Mouse (Mus musculus) CH12.LX (cell line): ENCODE data around the gene Rhag. TPM values are rescaled to one million over a fixed set of nuclear protein-coding genes. Genes with fewer than 3 reads are reported as not detected.

Source experiments
- DNase-seq: peaks from one replicate; pipeline ENCODE4 v3.0.0-alpha.2; 2013; ENCODE audit errors: extremely low read depth
- H3K27ac ChIP-seq: 2 replicates; pipeline ENCODE4 v1.5.1; 2012; ENCODE audit warnings: low read depth, mild to moderate bottlenecking, control low read depth, moderate library complexity; ENCODE audit not compliant: insufficient read depth
- H3K27me3 ChIP-seq: replicated peaks from 2 replicates; pipeline ENCODE3; 2012; ENCODE audit warnings: inconsistent platforms
- H3K36me3 ChIP-seq, 2 experiments: replicated peaks in 1 of 2; 2 replicates each; pipeline versions ENCODE3 to v1.6.1; 2012; ENCODE audit warnings: inconsistent platforms in 1 of 2, low read length in 1 of 2, mild to moderate bottlenecking in 1 of 2, mixed read lengths in 1 of 2, moderate library complexity in 1 of 2; ENCODE audit not compliant: control insufficient read depth in 1 of 2, insufficient read depth in 1 of 2
- H3K4me1 ChIP-seq, 2 experiments: 2 replicates each; pipeline ENCODE4 v1.6.1; 2012; ENCODE audit warnings: inconsistent platforms in 1 of 2, moderate library complexity in 1 of 2; ENCODE audit not compliant: insufficient read depth in 2 of 2, control insufficient read depth in 1 of 2
- H3K4me2 ChIP-seq: 2 replicates; pipeline ENCODE4 v1.6.1; 2012; ENCODE audit warnings: low read depth, mild to moderate bottlenecking, control low read depth; ENCODE audit not compliant: poor library complexity, insufficient read depth, severe bottlenecking
- H3K4me3 ChIP-seq, 3 experiments: fragments of 150-350 bp in 1 of 3; sonication (generic) in 1 of 3; replicated peaks in 1 of 3; 2 replicates each; pipeline versions ENCODE3 to v1.5.1; 2011 to 2012; ENCODE audit warnings: low read depth in 2 of 3, low read length in 2 of 3, mild to moderate bottlenecking in 2 of 3, moderate library complexity in 2 of 3, control low read depth in 1 of 3, improper control_type of control experiment in 1 of 3, inconsistent platforms in 1 of 3, mixed read lengths in 1 of 3; ENCODE audit not compliant: poor library complexity in 1 of 3
- H3K79me2 ChIP-seq: replicated peaks from 2 replicates; pipeline ENCODE4 v1.6.1; 2012; ENCODE audit warnings: mild to moderate bottlenecking, moderate library complexity; ENCODE audit not compliant: control insufficient read depth, poor library complexity, insufficient read depth, severe bottlenecking; ENCODE audit errors: extremely low read depth
- H3K9ac ChIP-seq: 2 replicates; pipeline ENCODE4 v1.6.1; 2012; ENCODE audit warnings: low read depth, mild to moderate bottlenecking, control low read depth, moderate library complexity; ENCODE audit not compliant: insufficient read depth
- H3K9me3 ChIP-seq: replicated peaks from 2 replicates; pipeline ENCODE3; 2012; ENCODE audit warnings: low read length, inconsistent platforms, mixed read lengths
- BHLHE40 ChIP-seq: IDR thresholded peaks from 2 replicates; pipeline ENCODE4 v1.6.1; 2011; ENCODE audit warnings: mild to moderate bottlenecking, low read depth, low read length, improper control_type of control experiment
- CHD1 ChIP-seq: IDR thresholded peaks from 2 replicates; pipeline ENCODE4 v1.6.1; 2012; ENCODE audit warnings: low read depth, low read length, improper control_type of control experiment, inconsistent platforms
- CHD2 ChIP-seq: IDR thresholded peaks from 2 replicates; pipeline ENCODE4 v1.6.1; 2011; ENCODE audit warnings: low read length, improper control_type of control experiment
- CTCF ChIP-seq, 2 experiments: IDR thresholded peaks in 1 of 2; conservative IDR thresholded peaks in 1 of 2; 2 replicates each; pipeline ENCODE4 v1.5.1; 2011 to 2012; ENCODE audit warnings: low read depth in 2 of 2, low read length in 2 of 2, improper control_type of control experiment in 1 of 2, inconsistent platforms in 1 of 2, mild to moderate bottlenecking in 1 of 2, moderate library complexity in 1 of 2
- ELF1 ChIP-seq: IDR thresholded peaks from 2 replicates; pipeline ENCODE4 v1.6.1; 2014; ENCODE audit warnings: low read depth, mild to moderate bottlenecking, inconsistent platforms, low read length, improper control_type of control experiment
- ETS1 ChIP-seq: conservative IDR thresholded peaks from 2 replicates; pipeline ENCODE4 v1.6.1; 2012; ENCODE audit warnings: low read depth, mild to moderate bottlenecking, inconsistent platforms, low read length, improper control_type of control experiment, moderate library complexity
- GABPA ChIP-seq: IDR thresholded peaks from 2 replicates; pipeline ENCODE4 v1.6.1; 2012; ENCODE audit warnings: low read depth, low read length, improper control_type of control experiment, inconsistent platforms; ENCODE audit not compliant: insufficient replicate concordance
- MAFK ChIP-seq: IDR thresholded peaks from 2 replicates; pipeline ENCODE4 v1.6.1; 2011; ENCODE audit warnings: low read length, improper control_type of control experiment; ENCODE audit not compliant: insufficient replicate concordance
- MEF2A ChIP-seq: IDR thresholded peaks from 2 replicates; pipeline ENCODE4 v1.6.1; 2014; ENCODE audit warnings: low read depth, mild to moderate bottlenecking, inconsistent platforms, low read length, improper control_type of control experiment, borderline replicate concordance
- PAX5 ChIP-seq: IDR thresholded peaks from 2 replicates; pipeline ENCODE4 v1.6.1; 2012; ENCODE audit warnings: low read length, inconsistent platforms, mixed read lengths
- POLR2A ChIP-seq: IDR thresholded peaks from 2 replicates; pipeline ENCODE4 v1.6.1; 2011; ENCODE audit warnings: low read depth, mild to moderate bottlenecking, improper control_type of control experiment, low read length
- RCOR1 ChIP-seq: conservative IDR thresholded peaks from 2 replicates; pipeline ENCODE4 v1.6.1; 2012; ENCODE audit warnings: low read depth, mild to moderate bottlenecking, inconsistent platforms, low read length, improper control_type of control experiment
- SIN3A ChIP-seq: IDR thresholded peaks from 2 replicates; pipeline ENCODE4 v1.6.1; 2012; ENCODE audit warnings: low read length, improper control_type of control experiment, inconsistent platforms
- TBP ChIP-seq: conservative IDR thresholded peaks from 2 replicates; pipeline ENCODE4 v1.6.1; 2011; ENCODE audit warnings: low read depth, low read length, improper control_type of control experiment
- TCF12 ChIP-seq: IDR thresholded peaks from 2 replicates; pipeline ENCODE4 v1.6.1; 2014; ENCODE audit warnings: low read depth, mild to moderate bottlenecking, inconsistent platforms, low read length, improper control_type of control experiment
- dilution Hi-C: fragments of 300-500 bp; cut with MboI; formaldehyde crosslinking; loops from 2 replicates; pipeline ENCODE4 v1.14.3; 2020; ENCODE audit warnings: low sequenced_read_pairs; ENCODE audit not compliant: extremely low pct_unique_long_range_greater_than_20kb, extremely low pct_ligation_motif_present
- in situ Hi-C: fragments of 300-500 bp; cut with MboI; formaldehyde crosslinking; loops from 3 replicates; pipeline ENCODE4 v1.14.3; 2019; ENCODE audit warnings: low sequenced_read_pairs, low pct_ligation_motif_present, low pct_unique_long_range_greater_than_20kb, mixed read lengths
- polyA plus RNA-seq: library from polyadenylated mRNA; unstranded; fragments of >175 nt; gene quantifications from 2 replicates; pipeline ENCODE4 v1.2.1, GENCODE M21; 2012; ENCODE audit warnings: low read depth; ENCODE audit not compliant: insufficient read length
- total RNA-seq, 2 experiments: library from RNA; depleted of rRNA; stranded (reverse); fragments of 300-350 nt in 1 of 2; fragments of >200 nt in 1 of 2; gene quantifications; 2 replicates each; pipeline ENCODE4 v1.2.3; 2012 to 2014

The Rhag gene
- total and polyA plus RNA-seq, 3 experiments, result not detected

DNA sequence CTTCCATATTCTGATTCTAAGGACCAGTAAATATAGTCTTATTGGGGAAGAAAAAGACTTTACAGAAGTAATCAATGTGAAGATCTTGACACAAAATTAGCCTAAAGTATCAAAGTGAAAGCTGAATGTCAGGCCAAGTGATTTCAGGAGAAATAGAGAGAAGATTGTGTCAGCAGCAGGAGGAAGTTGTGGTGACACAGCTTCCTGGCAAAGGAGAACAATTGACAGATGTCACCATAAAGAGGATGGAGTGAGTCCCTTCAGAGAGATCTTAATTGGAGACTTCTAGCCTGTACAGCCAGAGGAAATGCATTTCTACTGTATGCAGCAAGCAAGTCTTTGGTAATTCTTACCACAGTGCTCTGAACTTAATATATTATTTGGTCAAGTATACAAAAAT lies 21.0 kb upstream of the Rhag start:
- no peak overlapping the region for H3K4me3 ChIP-seq
- TF ChIP-seq CHD2 (no peak), TBP (no peak), SIN3A (no peak), ELF1 (no peak), GABPA (no peak), TCF12 (no peak), CHD1 (no peak), CTCF (conservative IDR thresholded peaks at IDR 0.05 in 1 of 2, IDR thresholded peaks at IDR 0.05 in 1 of 2; ENCODE audit: low read depth in 2 of 2, low read length in 2 of 2) (no peak), RCOR1 (no peak), POLR2A (no peak), BHLHE40 (no peak), MEF2A (no peak)
- no peak for DNase-seq
- no peaks in the 10 kb centered on the region for H3K36me3 ChIP-seq
- peaks cover 11% of the 10 kb centered on the region for H3K9me3 ChIP-seq
- H3K4me1 ChIP-seq, result no peaks in the 10 kb centered on the region
- no peak overlapping the region for H3K27ac ChIP-seq
- H3K4me2 ChIP-seq, result no peak overlapping the region
- no peak overlapping the region for H3K9ac ChIP-seq
- H3K79me2 ChIP-seq, result no peaks in the 10 kb centered on the region
- dilution Hi-C loops (no loop called here), in situ Hi-C loops (no loop called here)
- no peaks in the 10 kb centered on the region for H3K27me3 ChIP-seq

DNA sequence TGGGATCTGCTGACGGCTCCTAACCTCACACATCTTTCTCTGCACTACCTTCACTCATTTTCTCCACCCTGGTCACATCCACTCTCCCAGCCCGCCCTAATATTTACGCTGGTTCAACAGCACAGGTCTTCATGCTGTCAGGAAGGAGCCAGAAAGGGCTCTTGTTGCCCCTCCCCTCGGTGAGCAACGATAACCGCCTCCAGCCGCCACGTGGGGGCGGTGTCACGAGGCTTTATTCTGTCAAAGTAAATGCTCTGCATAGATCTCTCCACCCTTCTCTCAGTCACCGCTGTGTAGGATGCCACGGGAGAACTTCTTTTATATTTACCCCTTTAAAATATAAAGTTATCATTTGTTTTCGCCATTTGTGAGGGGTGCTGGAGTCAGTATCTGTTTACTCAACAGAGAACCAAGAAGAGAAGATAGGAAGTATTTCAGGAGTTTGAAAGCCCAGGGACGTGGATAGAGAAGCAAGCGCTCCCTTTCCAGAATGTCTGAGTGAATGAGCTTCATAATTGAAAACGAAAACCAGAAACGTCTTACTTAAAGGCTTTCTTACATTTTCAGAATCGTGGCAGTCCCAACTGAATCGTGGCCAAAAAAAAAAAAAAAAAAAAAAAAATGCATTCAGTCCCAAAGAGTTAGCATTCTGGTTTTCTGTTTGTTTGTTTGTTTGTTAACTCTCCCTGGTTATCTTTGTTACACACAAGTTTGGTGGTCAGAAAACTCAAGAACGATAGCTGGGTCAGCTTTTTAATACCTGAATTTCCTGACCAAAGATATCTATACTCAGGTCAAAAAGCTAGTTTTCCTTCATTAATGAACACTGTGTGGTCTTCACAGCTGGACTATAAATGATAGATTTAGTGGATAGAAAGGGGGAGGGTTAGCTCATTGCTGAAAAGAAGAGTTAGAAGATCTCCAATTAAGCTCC lies 16.7 kb upstream of the Rhag start:
- no peak for DNase-seq
- Histone ChIP-seq H3K36me3 (no peaks in the 10 kb centered on the region), H3K9ac (no peak overlapping the region), H3K4me1 (no peaks in the 10 kb centered on the region), H3K79me2 (no peaks in the 10 kb centered on the region), H3K27ac (no peak overlapping the region), H3K9me3 (peaks cover 8% of the 10 kb centered on the region), H3K4me2 (no peak overlapping the region), H3K27me3 (no peaks in the 10 kb centered on the region), H3K4me3 (no peak overlapping the region)
- in situ Hi-C loops, result no loop called here
- dilution Hi-C loops, result no loop called here
- TF ChIP-seq PAX5 (no peak), BHLHE40 (no peak), ETS1 (no peak), MAFK (no peak)
